Comparison of ENCODE assay signal across 10 mouse cellular contexts in genomic region chr2:94240411-94240810, GRCm38 (mm10).
DNase-seq lines count a peak whose midpoint lies in the region; ATAC-seq lines count a peak whose summit lies in the region.
"Had no signal": no experiment of that assay in that cellular context is flagged by ENCODE, and none has a peak within 500 bp of the region (broad histone marks: within the 10 kb centered on the region; RNA-seq: fewer than 3 reads in every experiment).

No protein-coding gene starts in this region.

- H3K9ac ChIP-seq in heart, embryonic 16.5 days (ENCODE audit: low read length): no peak overlapping the region
- H3K9ac ChIP-seq in forebrain, embryonic 16.5 days (replicated peaks; ENCODE audit: low read depth, low read length): 0 out of 2 replicates have a peak overlapping the region, but pooled peaks have one; percentile 1
- H3K9ac ChIP-seq in midbrain, embryonic 14.5 days (replicated peaks; ENCODE audit: low read length): no peak overlapping the region

- H3K9me3 ChIP-seq in heart, embryonic 16.5 days (replicated peaks; ENCODE audit: control insufficient read depth, low read length): no peaks in the 10 kb centered on the region
- no peaks in the 10 kb centered on the region for H3K9me3 ChIP-seq in forebrain, embryonic 16.5 days (ENCODE audit: control insufficient read depth, low read length)
- no peaks in the 10 kb centered on the region for H3K9me3 ChIP-seq in midbrain, embryonic 14.5 days (ENCODE audit: control insufficient read depth, low read length)

- peak overlapping the region; percentile 76 for H3K4me2 ChIP-seq in heart, embryonic 16.5 days (ENCODE audit: low read depth, low read length)
- H3K4me2 ChIP-seq in forebrain, embryonic 16.5 days (ENCODE audit: low read length): peak overlapping the region; percentile 95
- H3K4me2 ChIP-seq in midbrain, embryonic 14.5 days (ENCODE audit: low read length): peak overlapping the region; percentile 88

- intact Hi-C loops in heart, postnatal 14 days (cut with DNase I): no loop called here

- 3% methylated on average over 17 of the region's 17 CpGs for WGBS in heart, embryonic 16.5 days
- 1% methylated on average over 17 of the region's 17 CpGs for WGBS in forebrain, embryonic 16.5 days
- under 1% methylated on average over 17 of the region's 17 CpGs for WGBS in midbrain, embryonic 14.5 days

- H3K4me3 ChIP-seq in heart, embryonic 16.5 days (ENCODE audit: low read length): peak overlapping the region; percentile 48
- peak overlapping the region; percentile 59 for H3K4me3 ChIP-seq in forebrain, embryonic 16.5 days (replicated peaks; ENCODE audit: low read length)
- peak overlapping the region; percentile 47 for H3K4me3 ChIP-seq in midbrain, embryonic 14.5 days (replicated peaks; ENCODE audit: low read depth, low read length)

- no peak overlapping the region for H3K27ac ChIP-seq in heart, embryonic 16.5 days (ENCODE audit: low read length)
- H3K27ac ChIP-seq in forebrain, embryonic 16.5 days (ENCODE audit: low read length): no peak overlapping the region
- H3K27ac ChIP-seq in midbrain, embryonic 14.5 days (replicated peaks; ENCODE audit: low read depth, low read length): no peak overlapping the region

- H3K4me1 ChIP-seq in heart, embryonic 16.5 days (ENCODE audit: control insufficient read depth, insufficient read depth, low read length): peaks cover 7% of the 10 kb centered on the region
- peaks cover 50% of the 10 kb centered on the region for H3K4me1 ChIP-seq in forebrain, embryonic 16.5 days (replicated peaks; ENCODE audit: control insufficient read depth, insufficient read depth, low read length)
- peaks cover 35% of the 10 kb centered on the region for H3K4me1 ChIP-seq in midbrain, embryonic 14.5 days (ENCODE audit: control insufficient read depth, insufficient read depth, low read length)

- ATAC-seq in heart, embryonic 16.5 days (replicated peaks; ENCODE audit: extremely low read depth, insufficient read depth, low FRiP score): no peak
- ATAC-seq in forebrain, embryonic 16.5 days: no peak
- no peak for ATAC-seq in midbrain, embryonic 14.5 days (ENCODE audit: low FRiP score, low TSS enrichment)
- ATAC-seq in megakaryocyte-erythroid progenitor cell, adult 5-6 weeks (replicated peaks; ENCODE audit: low FRiP score, low TSS enrichment, poor library complexity, severe bottlenecking): no peak
- ATAC-seq in erythroblast, adult 5-6 weeks (replicated peaks; ENCODE audit: low FRiP score, poor library complexity, severe bottlenecking): no peak

- no peaks in the 10 kb centered on the region for H3K36me3 ChIP-seq in heart, embryonic 16.5 days (ENCODE audit: control insufficient read depth, insufficient read depth)
- H3K36me3 ChIP-seq in forebrain, embryonic 16.5 days (ENCODE audit: control insufficient read depth, insufficient read depth): no peaks in the 10 kb centered on the region
- H3K36me3 ChIP-seq in midbrain, embryonic 14.5 days (ENCODE audit: control insufficient read depth, insufficient read depth, low read length): no peaks in the 10 kb centered on the region

- no peak for DNase-seq in heart, postnatal 14 days
- peak; percentile 17 to 26 for DNase-seq in cerebellum, postnatal 36 days
- DNase-seq in midbrain, embryonic 14.5 days: peak; percentile 30
- no peak for DNase-seq in adrenal gland, postnatal 25 days
- DNase-seq: kidney, postnatal 36 days; lung, postnatal 14 days had no signal

- peaks cover 69% of the 10 kb centered on the region for H3K27me3 ChIP-seq in heart, embryonic 16.5 days (ENCODE audit: control insufficient read depth, insufficient read depth, low read length)
- H3K27me3 ChIP-seq in forebrain, embryonic 16.5 days (replicated peaks; ENCODE audit: control insufficient read depth, insufficient read depth, low read length): peaks cover 53% of the 10 kb centered on the region
- H3K27me3 ChIP-seq in midbrain, embryonic 14.5 days (ENCODE audit: control insufficient read depth, insufficient read depth, low read length): peaks cover 75% of the 10 kb centered on the region

Comparison
In these comparisons a context has a peak if more than half of its experiments do, and no peak if none do; other contexts are left out.
1. DNase-seq: peak in cerebellum, postnatal 36 days (2 of 2) and midbrain, embryonic 14.5 days (single experiment); none in heart, postnatal 14 days (0 of 2) and adrenal gland, postnatal 25 days (single experiment).
2. Peak in every context shown above with its lines, with median percentiles within 50 percentile points of each other: H3K4me2 ChIP-seq and H3K4me3 ChIP-seq.